Mouse (Mus musculus) gastrocnemius, postnatal 10 days (tissue): ENCODE results near the gene Pou2f3. TPM values are rescaled to one million over a fixed set of nuclear protein-coding genes. Genes with fewer than 3 reads are reported as not detected.

Source experiments
- DNase-seq: peaks from one replicate; pipeline ENCODE4 v3.0.0; 2021; ENCODE audit warnings: mixed read lengths
- long read RNA-seq, 2 experiments: library from polyadenylated mRNA; stranded (forward); transcript quantifications; one replicate each; pipeline ENCODE4 v2.0.0; 2021
- total RNA-seq, 2 experiments: library from RNA; stranded (reverse); gene quantifications; 2 replicates each; pipeline ENCODE4 v1.2.3; 2021

The Pou2f3 gene
- total RNA-seq: under 1 TPM in 1 of 2 experiments, not detected in 1; 0.09 TPM
- long read RNA-seq, experiment 1, partial matches to known transcripts: 0 of 1 reads
- long read RNA-seq, experiment 1, other reads (novel, unspliced or antisense): 0 of 1 reads
- long read RNA-seq, experiment 2: 0 reads

DNA sequence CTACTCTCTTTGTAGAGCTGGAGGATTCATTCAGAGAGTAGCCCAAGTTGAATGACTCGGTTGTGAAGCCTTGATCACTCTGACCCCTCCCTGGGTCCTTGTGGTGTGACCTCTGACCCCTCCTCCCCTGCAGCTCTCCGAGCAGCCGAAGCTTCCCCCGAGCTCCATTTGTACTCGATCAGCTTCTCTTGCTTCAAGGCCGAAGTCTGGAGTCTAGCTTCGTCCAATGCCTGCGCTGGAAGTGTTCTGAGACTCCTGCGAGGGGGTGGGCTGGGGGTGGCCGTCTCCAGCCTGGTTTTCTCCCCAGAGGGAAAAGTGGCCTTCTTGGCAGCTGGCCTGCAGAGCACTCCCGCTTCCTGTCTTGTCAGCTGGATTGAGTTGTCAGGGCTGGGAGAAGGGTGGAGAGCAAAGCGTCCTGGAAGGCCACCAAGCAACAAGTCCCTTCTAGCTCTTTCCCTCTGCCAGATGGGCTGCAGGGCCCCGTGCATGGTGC is at the start of gene Pou2f3:
Gene Pou2f3, minus strand, starts transcription at position 180 of the 493 bp plus-strand sequence.
- DNase-seq: peak; percentile 69

DNA sequence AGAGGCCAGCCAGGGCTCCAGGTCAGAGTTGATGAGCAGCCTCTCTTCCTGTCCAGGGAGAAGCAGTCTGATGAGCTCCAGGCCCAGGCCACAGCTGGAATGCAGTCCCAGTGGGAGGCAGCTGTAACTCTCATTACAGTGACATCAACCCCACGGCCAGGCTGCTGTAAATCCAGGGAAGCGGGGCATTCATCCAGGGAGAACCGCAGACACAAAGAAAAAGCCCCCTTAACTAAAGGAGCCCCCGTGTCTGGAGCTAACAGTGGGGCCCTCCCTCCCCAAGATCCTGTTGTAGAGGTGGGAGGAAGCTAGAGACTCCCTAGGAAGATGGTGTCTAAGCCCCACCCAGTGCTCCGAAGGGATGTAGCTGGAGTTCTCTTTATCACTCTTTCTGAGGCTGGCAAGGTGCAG is 43.1 kb upstream of the Pou2f3 start:
- peak; percentile 62 for DNase-seq

DNA sequence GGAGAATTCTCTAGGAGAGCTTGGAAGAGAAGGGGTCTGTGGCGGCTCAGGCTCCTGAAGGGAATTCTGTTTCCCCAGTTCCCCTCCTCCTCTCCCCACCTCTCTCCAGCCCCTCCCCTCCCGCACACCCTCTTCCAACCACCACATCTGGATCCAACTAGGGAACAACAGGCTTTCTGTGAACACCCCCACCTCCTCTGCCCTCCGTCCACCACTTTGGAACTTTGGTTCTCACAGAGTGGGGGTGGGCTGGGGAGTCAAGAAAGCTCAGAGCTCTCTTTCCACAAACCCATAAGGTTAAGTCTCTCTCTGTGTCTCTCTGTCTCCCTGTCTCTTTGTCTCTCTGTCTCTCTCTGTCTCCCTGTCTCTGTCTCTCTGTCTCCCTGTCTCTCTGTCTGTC is 42.6 kb upstream of the Pou2f3 start:
- DNase-seq: no peak

DNA sequence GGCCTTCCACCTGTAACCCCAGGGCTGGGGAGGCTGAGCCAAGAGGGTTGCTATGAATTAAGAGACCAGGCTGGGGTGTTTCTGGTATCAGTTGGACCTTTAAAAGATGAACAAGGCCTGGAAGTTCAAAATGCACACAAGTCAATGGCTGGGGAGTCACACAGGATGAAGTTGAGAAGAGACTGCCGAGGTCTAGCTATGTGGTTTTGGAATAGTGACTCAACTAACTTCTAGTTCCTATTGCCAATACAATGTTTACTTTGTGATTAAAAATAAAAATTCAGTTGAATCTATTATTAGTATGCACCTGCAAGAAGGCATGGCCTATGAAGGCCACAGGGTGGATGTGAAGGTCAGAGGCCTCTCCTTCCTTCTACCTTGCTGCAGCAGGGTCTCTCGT is 41.6 kb upstream of the Pou2f3 start:
- no peak for DNase-seq

DNA sequence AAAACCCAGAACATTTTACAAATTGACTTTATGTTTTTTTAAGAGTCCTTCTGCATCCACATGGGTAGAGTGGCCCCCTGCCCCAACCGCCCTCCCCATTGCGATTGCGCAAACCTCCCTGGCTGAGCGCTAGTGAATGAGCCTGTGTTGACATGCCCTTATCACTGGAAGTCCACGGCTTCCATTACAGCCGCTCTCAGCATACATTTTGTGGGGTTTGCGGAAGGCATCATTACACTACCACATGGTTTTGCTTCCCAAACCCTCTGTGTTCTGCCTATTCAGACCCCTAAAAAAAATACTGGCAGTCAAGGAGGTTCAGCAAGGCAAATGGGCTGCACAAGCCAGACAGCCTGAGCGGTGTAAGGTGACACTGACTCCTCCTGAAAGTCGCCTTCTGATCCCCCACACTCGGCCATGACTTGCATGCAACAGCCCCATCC is 36.6 kb upstream of the Pou2f3 start:
- no peak for DNase-seq

DNA sequence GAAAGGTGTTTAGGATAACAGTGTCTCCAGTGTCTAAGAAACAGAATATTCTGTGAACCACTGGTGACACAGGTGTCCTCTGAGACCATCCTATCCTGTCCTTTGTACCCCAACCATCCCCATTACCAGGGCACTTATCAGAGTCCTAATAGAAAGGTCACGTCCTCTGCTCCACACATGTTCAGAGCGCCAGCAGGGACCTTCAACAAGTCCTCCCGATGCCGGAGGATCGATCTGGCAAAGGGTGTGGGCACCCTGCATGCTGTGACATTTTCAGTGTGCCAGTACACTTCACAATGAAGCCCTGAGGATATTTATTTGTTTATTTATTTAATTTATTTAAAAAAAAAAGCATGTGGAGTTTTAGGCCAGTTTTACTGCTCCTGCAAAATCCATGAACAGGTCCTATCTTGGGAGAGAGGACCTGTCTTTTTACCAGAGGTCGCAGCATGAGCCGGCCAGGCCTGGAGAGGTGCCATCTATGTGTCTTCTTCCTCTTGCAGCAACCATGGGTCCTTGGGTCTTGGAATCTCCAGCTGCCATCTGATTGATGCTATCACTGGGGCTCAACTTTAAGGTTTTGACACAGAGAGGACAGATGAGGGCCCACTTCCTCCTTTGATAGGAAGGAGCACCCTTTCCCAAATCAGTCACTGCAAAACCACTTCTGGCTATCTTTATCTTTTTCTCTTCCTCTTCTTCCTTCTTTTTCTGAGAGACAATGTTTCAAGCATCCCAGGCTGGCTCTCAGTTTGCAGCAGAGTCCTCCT is 35.8 kb upstream of the Pou2f3 start:
- DNase-seq: no peak

DNA sequence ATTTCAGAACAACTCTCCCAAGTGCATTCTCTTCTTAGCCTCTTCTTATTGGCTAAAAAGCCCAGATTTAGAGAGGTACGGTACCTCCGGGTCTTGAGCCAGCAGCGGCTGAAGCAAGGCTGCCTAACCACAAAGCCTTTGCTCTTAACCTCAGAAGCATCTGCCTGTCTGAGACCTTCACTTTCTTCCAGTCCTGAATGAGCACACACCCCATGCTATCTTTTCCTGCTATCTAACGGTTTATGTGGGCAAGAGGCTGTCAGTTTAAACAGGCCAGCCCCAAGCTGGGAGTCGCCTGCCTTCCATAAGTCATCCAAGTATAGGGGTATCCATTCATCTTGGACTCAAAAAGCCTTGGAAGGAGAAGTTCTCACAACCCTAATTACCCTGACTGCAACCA is 32.3 kb upstream of the Pou2f3 start:
- no peak for DNase-seq

DNA sequence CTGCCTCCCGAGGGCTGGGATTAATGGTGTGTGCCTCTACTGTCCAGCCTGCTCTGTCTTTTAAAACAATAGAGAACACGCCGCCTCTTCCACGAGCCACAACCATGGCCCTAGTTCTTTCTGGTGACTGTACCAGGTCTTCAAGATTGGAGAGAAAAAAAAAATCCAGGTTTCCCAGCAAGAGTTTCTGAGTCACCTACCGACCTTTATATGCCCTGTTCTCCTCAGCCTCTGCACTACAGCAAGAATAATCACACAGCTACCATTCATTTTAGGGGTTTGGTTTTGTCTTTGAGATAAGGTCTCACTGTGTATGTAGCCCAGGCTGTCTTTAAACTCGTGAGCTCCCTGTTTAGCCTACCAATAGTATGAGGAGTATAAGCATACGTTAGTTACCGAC is 31.8 kb upstream of the Pou2f3 start:
- DNase-seq: no peak

DNA sequence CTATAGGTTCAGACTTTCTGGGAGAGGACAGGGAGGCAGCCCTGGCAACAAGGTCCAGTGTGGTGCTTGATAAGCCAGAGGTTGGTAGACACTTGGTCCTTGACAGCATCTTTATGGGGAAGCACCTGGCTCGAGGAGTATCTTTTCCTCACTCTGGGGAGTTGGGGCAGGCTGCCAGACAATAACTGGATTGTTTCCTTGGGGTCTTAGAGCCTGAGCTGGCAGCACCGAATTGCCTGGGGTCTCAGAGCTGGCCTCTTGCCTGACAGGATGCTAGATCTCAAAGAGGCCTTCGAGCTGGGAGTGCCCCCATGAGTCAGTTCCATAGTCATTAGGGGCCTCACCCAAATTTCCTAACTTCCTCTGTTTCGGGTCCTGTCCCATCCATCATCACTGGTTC is 31.1 kb upstream of the Pou2f3 start:
- DNase-seq: no peak

DNA sequence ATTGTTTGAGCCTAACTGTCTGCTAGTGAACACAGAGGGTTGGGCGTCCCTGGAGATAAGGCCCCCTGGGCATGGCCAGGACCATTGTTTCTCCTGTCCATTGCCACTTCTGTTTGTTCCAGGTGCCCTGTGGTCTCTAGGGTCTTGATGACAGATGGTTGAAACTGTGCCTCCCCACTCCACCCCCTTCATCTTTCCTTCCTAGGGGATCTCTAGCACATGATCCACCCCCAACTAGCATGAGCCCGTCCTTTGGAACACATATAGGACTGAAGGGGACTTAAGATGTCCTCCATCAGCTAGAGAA is 30.4 kb upstream of the Pou2f3 start:
- DNase-seq: no peak

DNA sequence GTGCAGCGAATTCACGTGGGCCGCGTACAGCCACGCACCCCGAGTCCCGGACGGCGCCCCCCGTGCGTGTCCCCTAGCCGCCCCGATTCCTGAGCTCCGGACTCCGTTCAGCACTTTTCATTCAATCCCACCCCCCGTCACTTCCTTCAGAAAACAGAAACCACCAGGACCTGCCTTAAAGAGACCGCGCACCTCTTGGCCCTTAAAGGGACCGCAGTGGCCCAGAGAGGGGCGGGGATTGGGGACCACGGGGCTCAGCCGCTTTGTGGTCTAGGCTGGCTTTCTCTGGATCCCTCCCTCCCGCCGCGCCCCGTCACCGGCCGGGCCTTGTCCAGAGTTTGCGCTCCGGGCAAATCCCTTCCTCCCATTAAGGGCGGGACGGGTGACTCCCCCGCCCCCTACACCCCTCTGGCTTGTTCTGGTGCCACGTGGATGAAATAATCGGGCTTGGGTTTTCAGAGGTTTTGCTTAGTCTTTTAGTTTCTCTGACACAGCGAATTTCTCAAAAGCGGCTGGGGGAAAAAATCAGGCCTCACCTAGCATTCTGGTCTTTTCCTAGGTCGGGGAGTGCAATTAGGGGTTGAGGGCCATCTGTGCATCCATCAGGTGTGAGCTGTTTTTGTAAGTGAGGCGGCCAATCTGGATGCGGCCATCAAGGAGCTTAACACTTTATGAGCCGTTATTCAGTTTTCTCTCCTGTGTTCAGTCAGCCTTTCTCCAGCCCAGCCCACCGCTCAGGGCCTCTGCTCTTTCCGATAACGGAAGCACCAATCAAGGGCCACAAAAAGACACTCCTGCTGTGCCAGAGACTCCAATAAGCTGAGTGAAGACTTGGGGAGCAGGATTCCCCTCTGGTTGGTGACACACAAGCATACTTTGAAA is 29.8 kb upstream of the Pou2f3 start, which contains the start of gene Oaf:
Gene Oaf, minus strand, starts transcription at position 200 of the 882 bp plus-strand sequence.
- DNase-seq: peak; percentile 88

DNA sequence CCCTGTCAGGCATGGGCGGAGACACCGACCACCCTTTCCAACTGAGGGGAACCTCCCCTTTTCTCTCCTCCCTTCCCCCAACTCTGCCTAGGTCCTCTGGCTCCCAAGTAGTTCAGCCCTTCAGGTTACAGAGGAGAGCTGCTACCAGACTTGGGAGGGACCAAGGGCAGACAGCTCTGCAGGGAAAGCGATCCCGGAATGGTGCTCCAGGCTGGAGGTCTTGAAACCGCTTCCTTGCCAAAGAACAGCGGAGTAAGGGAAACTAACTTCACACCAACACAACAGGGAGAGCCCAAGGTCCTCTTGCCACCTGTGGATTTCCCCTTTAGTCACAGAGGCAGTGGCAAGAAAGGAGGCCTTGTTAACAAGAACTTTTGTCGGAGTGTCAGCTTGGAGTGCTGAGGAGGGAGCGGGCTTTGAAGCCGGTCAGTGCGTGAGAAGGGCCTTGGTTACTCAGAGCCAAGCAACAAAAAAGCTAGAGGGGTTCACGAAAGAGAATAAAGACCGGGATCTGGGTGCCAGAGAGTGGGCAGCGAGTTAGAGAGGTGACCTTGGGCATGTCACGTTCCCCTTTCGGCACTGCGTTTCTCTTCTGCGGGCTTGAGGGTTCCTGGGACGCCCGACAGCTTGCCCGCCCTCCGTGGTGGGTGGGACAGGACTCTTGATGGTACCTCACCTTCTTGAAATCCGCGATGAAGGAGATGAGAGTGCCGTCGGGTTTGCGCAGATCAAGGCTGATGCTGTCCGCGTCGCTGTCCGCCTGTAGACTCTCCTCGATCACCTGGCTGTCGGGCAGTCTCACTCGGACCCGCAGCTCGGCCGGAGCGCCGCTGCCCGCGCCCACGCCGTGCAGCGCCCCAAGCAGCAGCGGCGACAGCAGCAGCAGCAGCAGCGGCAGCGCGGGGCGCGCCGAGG is 28.7 kb upstream of the Pou2f3 start:
- DNase-seq: no peak

DNA sequence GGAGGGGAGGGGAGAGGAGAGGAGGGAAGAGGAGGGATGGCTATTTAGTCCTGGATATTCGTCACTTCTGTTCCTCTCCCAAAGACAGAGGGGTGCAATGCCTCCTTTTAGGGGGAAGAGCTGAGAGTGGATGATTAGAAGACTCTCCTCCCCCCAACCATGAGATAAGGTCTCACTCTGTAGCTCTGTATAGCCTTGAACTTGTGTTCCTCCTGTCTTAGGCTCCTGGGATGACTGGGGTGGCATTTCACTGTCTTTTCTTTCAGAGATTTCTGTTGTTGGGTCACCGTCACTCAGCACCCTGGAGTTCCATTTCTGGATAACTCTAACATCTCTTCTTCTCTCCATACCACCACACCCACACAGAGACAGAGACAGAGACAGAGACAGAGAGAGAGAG is 28.0 kb upstream of the Pou2f3 start:
- DNase-seq: no peak

DNA sequence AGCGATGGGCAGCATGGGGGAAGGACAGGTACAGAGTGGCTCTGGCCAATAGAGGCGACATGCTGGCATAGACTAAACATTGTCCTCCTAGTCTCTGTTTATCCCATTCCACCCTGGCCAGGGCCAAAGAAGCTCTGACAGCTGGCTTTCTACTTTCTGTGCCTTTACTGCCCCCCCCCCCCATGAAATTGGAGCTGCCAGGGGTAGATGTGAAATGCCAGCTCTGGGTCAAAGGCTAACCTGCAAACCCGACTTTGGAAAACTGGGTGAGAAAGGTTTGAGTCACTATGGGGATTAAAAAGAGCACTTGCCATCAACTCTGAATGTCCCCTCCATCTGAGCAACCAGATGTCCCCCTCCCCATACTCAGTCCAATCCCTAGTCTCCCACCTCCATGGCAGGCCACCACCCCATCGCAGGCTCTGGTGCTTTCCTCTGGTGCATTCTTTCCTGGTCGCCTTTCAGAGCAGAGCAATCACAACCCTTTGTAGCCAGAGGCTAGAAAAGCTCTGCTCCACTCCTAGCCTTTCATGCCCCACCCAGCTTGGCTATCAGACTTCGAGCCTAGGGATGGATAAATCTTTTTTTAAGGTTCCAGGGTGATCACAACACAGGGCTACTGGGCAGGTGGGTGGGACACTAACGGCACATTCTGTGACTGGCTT is 27.1 kb upstream of the Pou2f3 start:
- no peak for DNase-seq

DNA sequence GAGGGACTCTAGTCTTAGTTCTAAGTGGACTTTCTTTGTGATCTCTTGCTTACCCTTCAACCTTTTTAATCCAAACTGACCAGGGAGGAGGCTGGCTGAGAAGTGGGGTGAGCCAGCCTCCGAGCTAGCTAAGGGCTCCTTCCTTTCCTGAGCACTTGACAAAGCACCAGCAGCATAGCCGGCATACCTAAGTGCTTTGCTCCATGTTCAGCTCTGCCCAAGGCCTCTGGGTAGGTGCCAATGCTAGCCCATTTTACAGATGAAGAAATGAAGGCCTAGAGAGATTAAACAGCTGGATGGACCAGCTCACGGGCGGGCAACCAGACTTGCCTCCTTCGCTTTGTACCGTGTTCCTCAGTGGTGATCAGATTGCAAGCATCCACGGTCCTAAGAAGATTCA is 26.4 kb upstream of the Pou2f3 start:
- DNase-seq: no peak

DNA sequence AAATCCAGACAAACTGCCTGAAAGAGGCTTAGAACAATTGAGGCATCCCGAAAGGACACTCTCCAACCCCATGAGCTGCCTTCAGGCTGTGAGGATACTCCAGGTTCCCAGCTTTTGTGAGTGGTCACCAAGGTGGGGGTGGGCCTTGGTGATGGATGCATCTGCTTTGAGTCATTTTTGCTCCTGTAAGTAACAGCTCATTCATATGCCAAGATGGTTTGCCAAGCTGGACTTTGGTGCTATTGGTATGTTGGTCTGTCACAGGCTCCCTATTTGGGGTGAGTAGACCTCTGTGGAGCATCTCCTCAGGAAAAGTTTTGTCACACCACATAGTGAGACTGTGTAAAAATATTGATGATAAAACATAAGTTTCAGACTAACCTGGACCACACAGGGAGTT is 25.9 kb upstream of the Pou2f3 start:
- no peak for DNase-seq

DNA sequence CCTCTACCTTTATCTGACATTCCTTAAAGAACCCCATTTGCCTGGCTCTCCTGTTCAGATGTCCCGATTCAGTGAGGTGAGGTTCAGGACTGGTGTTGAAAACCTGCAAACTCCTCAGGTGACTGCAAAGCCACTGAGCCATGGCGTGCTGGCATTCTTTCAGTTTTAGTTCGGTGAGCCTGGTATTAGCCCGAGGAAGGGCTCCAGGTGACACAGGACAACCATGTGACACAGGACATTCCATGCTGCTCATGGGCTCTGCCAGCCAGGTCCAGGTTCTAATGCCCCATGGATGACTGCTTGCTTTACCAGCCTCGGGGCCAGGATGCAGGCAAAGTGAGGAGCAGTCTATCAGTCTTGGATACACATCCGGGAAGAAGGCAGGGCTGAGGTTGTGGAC is 25.2 kb upstream of the Pou2f3 start:
- no peak for DNase-seq

DNA sequence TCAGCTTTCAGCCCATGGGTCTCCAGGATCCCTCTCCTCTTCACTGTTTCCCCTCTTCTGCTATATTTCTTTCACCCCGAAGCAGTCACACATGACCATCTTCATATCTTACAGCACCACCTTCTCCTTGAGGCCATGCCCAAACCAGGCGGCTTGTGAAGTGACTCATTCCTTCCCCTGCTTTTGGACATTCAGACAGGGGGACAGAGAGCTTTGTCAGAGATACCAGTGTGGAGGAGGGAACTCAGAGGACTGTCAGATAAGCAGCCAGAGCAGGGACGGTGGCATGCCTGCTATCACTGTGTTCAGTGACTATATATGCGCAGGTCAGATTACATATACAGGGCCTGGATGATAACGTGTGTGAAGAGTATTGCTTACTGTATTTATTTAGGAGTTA is 24.3 kb upstream of the Pou2f3 start:
- DNase-seq: no peak

DNA sequence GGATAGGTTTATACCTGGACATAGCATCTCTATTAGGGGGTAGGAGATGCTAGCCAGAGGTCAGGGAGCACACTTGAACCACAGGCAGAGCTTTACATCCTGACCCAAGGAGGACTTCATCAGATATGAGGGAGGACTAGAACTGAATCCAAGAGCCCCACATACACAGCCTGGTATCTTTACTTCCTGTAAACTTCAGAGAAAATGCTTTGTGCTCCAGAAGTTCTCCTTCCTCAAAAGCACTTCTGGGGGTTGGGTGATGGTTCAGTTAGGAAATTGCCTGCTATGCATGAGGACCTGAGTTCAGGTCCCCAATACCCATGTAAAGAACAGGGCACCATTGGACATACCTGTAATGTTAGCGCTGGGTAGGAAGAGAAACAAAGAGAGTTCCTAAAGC is 23.3 kb upstream of the Pou2f3 start:
- no peak for DNase-seq

DNA sequence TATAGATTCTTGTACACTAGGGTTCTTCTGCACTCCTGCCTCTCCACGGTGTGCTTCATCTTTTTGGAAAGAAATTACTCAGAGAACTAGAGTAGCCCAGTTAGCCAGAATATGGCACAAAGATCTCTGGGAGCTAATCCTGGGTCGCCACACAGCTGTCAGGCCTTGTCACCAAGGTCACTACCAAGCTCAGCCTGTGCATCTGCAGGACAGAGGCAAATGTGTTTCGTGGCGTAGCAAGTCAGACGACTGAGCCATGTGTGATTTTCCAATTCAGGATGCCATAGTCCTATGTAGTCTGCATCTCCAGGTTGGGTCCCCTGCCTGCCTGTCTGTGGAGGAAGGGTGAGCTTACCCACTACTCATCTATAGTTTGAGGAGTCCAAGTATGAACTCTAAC is 22.9 kb upstream of the Pou2f3 start:
- no peak for DNase-seq

DNA sequence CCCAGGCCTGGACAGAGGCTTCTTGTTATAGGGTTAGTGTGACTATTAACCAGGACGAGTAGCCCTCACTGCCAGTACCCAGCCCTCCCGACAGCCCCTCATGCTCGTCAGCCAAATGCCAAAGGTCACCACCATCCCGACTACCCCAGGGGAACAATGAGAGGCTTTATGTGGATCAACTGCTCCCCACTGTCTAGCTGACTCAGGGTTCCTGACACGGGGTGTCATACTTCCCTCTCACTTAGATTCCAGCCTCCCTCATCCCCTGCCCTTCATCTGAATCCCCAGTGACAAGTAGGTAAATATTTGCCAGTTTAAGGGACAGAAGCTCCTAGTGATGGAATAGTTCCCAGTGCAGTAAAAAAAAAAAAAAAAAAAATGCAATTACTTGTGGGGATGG is 22.1 kb upstream of the Pou2f3 start:
- no peak for DNase-seq

DNA sequence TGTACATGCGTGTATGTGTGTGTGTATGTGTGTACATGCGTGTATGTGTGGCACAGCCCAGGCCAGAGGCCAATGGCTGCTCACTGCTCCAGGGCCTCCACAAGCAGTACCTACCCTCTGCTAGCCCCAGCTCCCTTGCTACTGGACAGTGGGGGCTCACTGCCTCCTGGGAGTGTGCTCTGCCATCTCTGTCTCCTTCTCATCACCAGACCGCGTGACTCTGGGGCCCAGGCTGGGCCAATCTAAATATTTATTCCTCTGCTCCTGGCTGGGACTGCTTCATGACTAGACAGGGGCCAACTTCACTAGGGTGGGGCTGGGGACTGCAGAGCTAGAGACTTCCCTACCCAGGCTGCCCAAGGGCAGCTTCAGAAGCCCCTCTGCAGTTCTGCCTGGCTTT is 21.6 kb upstream of the Pou2f3 start:
- DNase-seq: no peak
